Mouse (Mus musculus) megakaryocyte, embryonic 14.5 days (primary cell): ENCODE data around the gene Megf9.

Experiments used
- FLI1 ChIP-seq: IDR thresholded peaks from 2 replicates; pipeline ENCODE4 v1.6.1; 2012; ENCODE audit warnings: low read length, inconsistent platforms, mixed read lengths
- GATA1 ChIP-seq: IDR thresholded peaks from 3 replicates; pipeline ENCODE4 v1.6.1; 2012; ENCODE audit warnings: mixed read lengths, low read length, inconsistent platforms, borderline replicate concordance

- TF ChIP-seq GATA1, result no peak
- no peak for TF ChIP-seq FLI1
These were observed 19.1 kb upstream of the Megf9 start for GRCm38 (mm10) chr4:70553888-70554287.
